Mouse (Mus musculus): ENCODE results near the gene Bag6. TPM values are rescaled to one million over a fixed set of nuclear protein-coding genes. Genes with fewer than 3 reads are reported as not detected.

Bag6 gene
- polyA plus RNA-seq, 1 experiment, result 145 TPM

GRCm38 (mm10) chr17:35125081-35125480, 9.9 kb upstream of the Bag6 start:
- peak overlapping the region; percentile 61; the same call in 1 of the 2 replicates for H3K27ac ChIP-seq (ENCODE audit: insufficient read depth, low read depth, low read length)
- no peak for DNase-seq
- no peaks in the 10 kb centered on the region for H3K27me3 ChIP-seq (replicated peaks; ENCODE audit: control insufficient read depth, insufficient read depth, low read length)
- TF ChIP-seq POLR2A (IDR thresholded peaks at IDR 0.05; ENCODE audit: low read depth, low read length), result no peak
- no peak for TF ChIP-seq CTCF (conservative IDR thresholded peaks at IDR 0.05; ENCODE audit: insufficient read depth, insufficient read length, low read depth, low read length)
- no peak overlapping the region for H3K4me3 ChIP-seq (ENCODE audit: insufficient read depth, low read depth, low read length)
- WGBS, result 96% methylated on average over 1 of the region's 1 CpGs
- H3K4me1 ChIP-seq (ENCODE audit: control insufficient read depth, insufficient read depth, low read length), result peaks cover 25% of the 10 kb centered on the region; the same call in 1 of the 2 replicates
- no peaks in the 10 kb centered on the region; the same call in 1 of the 2 replicates for H3K36me3 ChIP-seq (ENCODE audit: control insufficient read depth, insufficient read depth, low read length)

DNA sequence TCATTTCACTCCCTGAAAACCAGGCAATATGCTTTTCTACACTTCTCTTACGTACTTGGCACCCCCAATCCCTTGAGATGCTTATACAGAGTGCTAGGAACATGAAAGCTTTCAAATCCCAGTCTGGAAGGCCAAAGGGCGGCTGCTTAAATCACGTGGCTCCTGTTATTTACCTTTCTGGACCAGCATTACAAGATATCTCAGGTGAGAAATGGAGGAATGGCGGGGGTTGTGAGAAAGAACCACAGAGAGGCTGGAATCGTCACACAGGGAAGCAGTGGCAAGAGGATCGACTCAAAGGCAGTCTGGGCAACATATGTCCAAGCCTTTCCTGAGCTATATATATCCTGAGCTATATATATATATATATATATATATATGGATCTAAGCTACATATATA, 9.4 kb upstream of the Bag6 start:
- Histone ChIP-seq H3K4me3 (ENCODE audit: insufficient read depth, low read depth, low read length) (peak overlapping the region; percentile 96), H3K36me3 (ENCODE audit: control insufficient read depth, insufficient read depth, low read length) (no peaks in the 10 kb centered on the region; the same call in 1 of the 2 replicates), H3K4me1 (ENCODE audit: control insufficient read depth, insufficient read depth, low read length) (peaks cover 23% of the 10 kb centered on the region; the same call in 1 of the 2 replicates), H3K27ac (ENCODE audit: insufficient read depth, low read depth, low read length) (peak overlapping the region; percentile 61; the same call in 1 of the 2 replicates), H3K27me3 (replicated peaks; ENCODE audit: control insufficient read depth, insufficient read depth, low read length) (no peaks in the 10 kb centered on the region)
- TF ChIP-seq POLR2A (IDR thresholded peaks at IDR 0.05; ENCODE audit: low read depth, low read length) (no peak), CTCF (conservative IDR thresholded peaks at IDR 0.05; ENCODE audit: insufficient read depth, insufficient read length, low read depth, low read length) (no peak)
- 23% methylated on average over 6 of the region's 6 CpGs for WGBS
- peak; percentile 30 for DNase-seq

GRCm38 (mm10) chr17:35126206-35126611, 8.8 kb upstream of the Bag6 start, which contains the start of gene D17H6S53E:
Gene D17H6S53E, plus strand, starts transcription at chr17:35126373.
- WGBS, result under 1% methylated on average over 36 of the region's 36 CpGs

DNA sequence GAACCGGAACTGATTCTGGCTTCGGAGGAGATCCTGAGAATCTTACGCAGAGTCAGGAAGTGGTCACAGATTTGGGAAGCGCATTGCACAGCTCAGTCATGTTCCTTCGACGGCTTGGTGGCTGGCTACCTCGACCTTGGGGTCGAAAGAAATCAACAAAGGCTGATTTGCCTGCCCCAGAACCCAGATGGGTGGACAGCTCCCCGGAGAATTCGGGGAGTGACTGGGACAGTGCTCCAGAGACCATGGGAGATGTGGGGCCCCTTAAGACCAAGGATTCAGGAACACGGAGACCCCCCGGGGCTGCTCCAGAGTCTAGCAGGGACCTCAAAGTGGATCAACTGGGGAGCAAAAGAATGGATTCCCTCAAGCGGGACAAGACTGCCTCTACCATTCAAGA, 8.0 kb upstream of the Bag6 start:
- Histone ChIP-seq H3K4me3 (ENCODE audit: insufficient read depth, low read depth, low read length) (peak overlapping the region; percentile 96), H3K36me3 (ENCODE audit: control insufficient read depth, insufficient read depth, low read length) (no peaks in the 10 kb centered on the region; the same call in 1 of the 2 replicates), H3K4me1 (ENCODE audit: control insufficient read depth, insufficient read depth, low read length) (peaks cover 23% of the 10 kb centered on the region; the same call in 1 of the 2 replicates), H3K27ac (ENCODE audit: insufficient read depth, low read depth, low read length) (peak overlapping the region; percentile 87; the same call in 1 of the 2 replicates), H3K27me3 (replicated peaks; ENCODE audit: control insufficient read depth, insufficient read depth, low read length) (no peaks in the 10 kb centered on the region)
- no peak for DNase-seq
- TF ChIP-seq CTCF (conservative IDR thresholded peaks at IDR 0.05; ENCODE audit: insufficient read depth, insufficient read length, low read depth, low read length), result no peak
- TF ChIP-seq POLR2A (IDR thresholded peaks at IDR 0.05; ENCODE audit: low read depth, low read length), result no peak
- 52% methylated on average over 13 of the region's 13 CpGs for whole genome bisulfite sequencing

More at GRCm38 (mm10) chr17:35126206-35126611, 8.8 kb upstream of the Bag6 start, which contains the start of gene D17H6S53E:
- Histone ChIP-seq H3K27ac (ENCODE audit: insufficient read depth, low read depth, low read length) (peak within 1 kb of the TSS; percentile 87), H3K36me3 (ENCODE audit: control insufficient read depth, insufficient read depth, low read length) (no peaks in the 10 kb centered on the region; the same call in 1 of the 2 replicates), H3K4me3 (ENCODE audit: insufficient read depth, low read depth, low read length) (peak within 1 kb of the TSS; percentile 96), H3K27me3 (replicated peaks; ENCODE audit: control insufficient read depth, insufficient read depth, low read length) (no peaks in the 10 kb centered on the region), H3K4me1 (ENCODE audit: control insufficient read depth, insufficient read depth, low read length) (peaks cover 23% of the 10 kb centered on the region; the same call in 1 of the 2 replicates)
- peak; percentile 82 for DNase-seq
- TF ChIP-seq CTCF (conservative IDR thresholded peaks at IDR 0.05; ENCODE audit: insufficient read depth, insufficient read length, low read depth, low read length), result no peak
- TF ChIP-seq POLR2A (IDR thresholded peaks at IDR 0.05; ENCODE audit: low read depth, low read length), result peak; percentile 48

DNA sequence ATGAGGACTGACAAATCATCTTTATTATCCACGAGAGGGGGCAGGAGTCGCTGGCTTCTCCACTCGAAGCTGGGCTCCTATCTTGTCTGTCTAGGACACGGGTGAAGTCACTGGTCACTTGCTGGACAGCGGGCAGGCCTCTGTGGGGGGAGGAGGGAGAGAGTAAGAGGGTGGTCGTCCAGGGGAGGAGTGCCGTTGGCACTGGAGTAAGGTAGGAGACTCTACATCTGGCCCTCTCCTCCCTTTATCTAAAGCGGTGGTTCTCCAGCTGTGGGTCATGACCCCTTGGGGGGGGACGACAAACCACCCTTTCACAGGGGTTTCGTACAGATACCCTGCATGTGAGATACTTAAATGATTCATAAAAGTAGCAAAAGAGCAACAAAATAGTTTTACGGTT, 6.0 kb upstream of the Bag6 start:
- TF ChIP-seq POLR2A (IDR thresholded peaks at IDR 0.05; ENCODE audit: low read depth, low read length), result no peak
- TF ChIP-seq CTCF (conservative IDR thresholded peaks at IDR 0.05; ENCODE audit: insufficient read depth, insufficient read length, low read depth, low read length), result no peak
- no peak overlapping the region for H3K4me3 ChIP-seq (ENCODE audit: insufficient read depth, low read depth, low read length)
- H3K27me3 ChIP-seq (replicated peaks; ENCODE audit: control insufficient read depth, insufficient read depth, low read length), result no peaks in the 10 kb centered on the region
- DNase-seq, result no peak
- no peaks in the 10 kb centered on the region; the same call in 1 of the 2 replicates for H3K36me3 ChIP-seq (ENCODE audit: control insufficient read depth, insufficient read depth, low read length)
- no peak overlapping the region for H3K27ac ChIP-seq (ENCODE audit: insufficient read depth, low read depth, low read length)
- WGBS, result 52% methylated on average over 11 of the region's 11 CpGs
- H3K4me1 ChIP-seq (ENCODE audit: control insufficient read depth, insufficient read depth, low read length), result peaks cover 23% of the 10 kb centered on the region; the same call in 1 of the 2 replicates

DNA sequence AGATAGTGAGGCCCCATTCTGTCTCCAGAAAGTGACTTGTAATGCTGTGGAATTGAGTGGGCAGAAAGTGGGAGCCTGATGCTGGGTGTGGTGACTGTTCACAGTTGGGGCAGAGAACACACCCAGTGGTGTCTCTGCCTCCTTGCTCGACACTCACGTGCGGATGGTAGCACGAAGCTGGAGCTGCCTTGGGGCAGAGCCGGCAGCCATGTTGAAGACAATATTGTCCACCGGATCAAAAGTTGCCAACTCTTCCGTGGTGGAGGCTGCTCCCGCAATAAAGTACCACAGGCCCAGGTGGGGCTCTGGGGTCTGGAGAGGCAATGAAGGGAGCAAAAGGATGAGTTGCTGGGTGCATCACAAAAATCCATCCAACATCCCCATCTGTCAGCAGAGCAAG, 3.9 kb upstream of the Bag6 start:
- H3K27me3 ChIP-seq (replicated peaks; ENCODE audit: control insufficient read depth, insufficient read depth, low read length), result no peaks in the 10 kb centered on the region
- 90% methylated on average over 8 of the region's 8 CpGs for WGBS
- peak overlapping the region; percentile 24; the same call in 1 of the 2 replicates for H3K4me3 ChIP-seq (ENCODE audit: insufficient read depth, low read depth, low read length)
- H3K4me1 ChIP-seq (ENCODE audit: control insufficient read depth, insufficient read depth, low read length), result peaks cover 11% of the 10 kb centered on the region; the same call in 1 of the 2 replicates
- TF ChIP-seq POLR2A (IDR thresholded peaks at IDR 0.05; ENCODE audit: low read depth, low read length) (no peak), CTCF (conservative IDR thresholded peaks at IDR 0.05; ENCODE audit: insufficient read depth, insufficient read length, low read depth, low read length) (no peak)
- no peak for DNase-seq
- H3K36me3 ChIP-seq (ENCODE audit: control insufficient read depth, insufficient read depth, low read length), result no peaks in the 10 kb centered on the region
- no peak overlapping the region for H3K27ac ChIP-seq (ENCODE audit: insufficient read depth, low read depth, low read length)

DNA sequence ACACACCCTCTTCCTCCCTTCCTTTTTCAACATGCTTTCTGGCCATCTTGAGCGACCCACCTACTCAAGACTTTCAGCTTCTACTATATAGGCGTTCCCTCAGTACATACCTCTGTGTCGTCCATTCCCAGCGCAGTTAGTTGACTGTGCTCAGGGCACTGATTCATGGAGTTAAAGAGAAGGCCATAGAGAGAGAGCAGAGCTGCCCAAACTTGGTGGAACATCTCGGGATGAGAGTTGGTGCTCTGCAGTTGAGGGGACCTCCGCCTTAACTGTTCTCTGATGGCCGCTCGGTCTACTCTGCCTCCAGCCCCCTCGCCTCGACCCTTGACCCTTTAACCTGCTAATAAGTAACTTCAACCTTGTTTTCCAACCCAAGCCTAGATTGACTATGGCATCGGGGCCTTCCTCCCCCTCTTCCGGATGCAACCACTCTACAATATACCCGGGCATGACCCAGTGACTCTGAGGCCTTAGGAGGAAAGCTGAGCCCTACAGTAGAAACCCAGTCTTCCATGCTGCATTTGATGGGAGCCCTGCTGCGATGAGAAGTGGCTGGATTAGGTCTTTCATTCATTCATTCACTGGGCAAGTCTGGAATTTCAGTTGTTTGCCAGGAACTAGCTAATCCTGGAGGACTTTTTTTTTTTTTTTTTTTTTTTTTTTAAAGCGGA, 3.3 kb upstream of the Bag6 start, which contains the start of gene Apom:
TSS of gene Apom (minus strand) at position 551 of the 674 bp plus-strand sequence.
- peak within 1 kb of the TSS; percentile 24 for H3K4me3 ChIP-seq (ENCODE audit: insufficient read depth, low read depth, low read length)
- TF ChIP-seq CTCF (conservative IDR thresholded peaks at IDR 0.05; ENCODE audit: insufficient read depth, insufficient read length, low read depth, low read length) (no peak), POLR2A (IDR thresholded peaks at IDR 0.05; ENCODE audit: low read depth, low read length) (no peak)
- peaks cover 13% of the 10 kb centered on the region; the same call in 1 of the 2 replicates for H3K4me1 ChIP-seq (ENCODE audit: control insufficient read depth, insufficient read depth, low read length)
- H3K27me3 ChIP-seq (replicated peaks; ENCODE audit: control insufficient read depth, insufficient read depth, low read length), result no peaks in the 10 kb centered on the region
- 48% methylated on average over 15 of the region's 15 CpGs for WGBS
- no peaks in the 10 kb centered on the region for H3K36me3 ChIP-seq (ENCODE audit: control insufficient read depth, insufficient read depth, low read length)
- peak; percentile 61 for DNase-seq
- no peak within 1 kb of the TSS; the same call in 1 of the 2 replicates for H3K27ac ChIP-seq (ENCODE audit: insufficient read depth, low read depth, low read length)

Measured in kidney, adult 2 months (tissue).